Mouse (Mus musculus): ENCODE data around the gene Tas2r108. TPM values are rescaled to one million over a fixed set of nuclear protein-coding genes. Genes with fewer than 3 reads are reported as not detected.

Tas2r108 gene
- polyA plus RNA-seq, 1 experiment from 2014 or later, result not detected

GRCm38 (mm10) chr6:40490933-40491332 lies 2.4 kb upstream of the Tas2r108 start, which contains the start of gene Tas2r137:
Tas2r137 (plus strand) TSS chr6:40491233.
- Histone ChIP-seq H3K9ac (ENCODE audit: low read depth, low read length) (no peak within 1 kb of the TSS), H3K4me1 (replicated peaks; ENCODE audit: control insufficient read depth, insufficient read depth, low read length) (no peaks in the 10 kb centered on the region), H3K4me3 (ENCODE audit: low read depth, low read length) (no peak within 1 kb of the TSS), H3K36me3 (ENCODE audit: control insufficient read depth, insufficient read depth, low read length) (no peaks in the 10 kb centered on the region), H3K9me3 (ENCODE audit: control insufficient read depth, low read length) (no peaks in the 10 kb centered on the region), H3K4me2 (no peak within 1 kb of the TSS), H3K27me3 (replicated peaks; ENCODE audit: control insufficient read depth, insufficient read depth, low read length) (no peaks in the 10 kb centered on the region), H3K27ac (ENCODE audit: low read depth, low read length) (no peak within 1 kb of the TSS)
- ATAC-seq (replicated peaks; ENCODE audit: low FRiP score), result no peak
- no peak for DNase-seq (ENCODE audit: low spot score)

- no peak within 1 kb of the TSS for H3K27ac ChIP-seq (ENCODE audit: low read depth, low read length)
- 79% methylated on average over 1 of the region's 1 CpGs for WGBS
These were observed 26.1 kb downstream of the Tas2r108 start, which contains the start of gene Prss37 for GRCm38 (mm10) chr6:40519408-40519807. Prss37 (minus strand) TSS chr6:40519508.

More at GRCm38 (mm10) chr6:40519408-40519807, 26.1 kb downstream of the Tas2r108 start, which contains the start of gene Prss37:
- H3K36me3 ChIP-seq (ENCODE audit: control insufficient read depth, insufficient read depth, low read length), result no peaks in the 10 kb centered on the region
- H3K4me3 ChIP-seq (ENCODE audit: low read depth, low read length), result no peak within 1 kb of the TSS
- H3K9me3 ChIP-seq (ENCODE audit: control insufficient read depth, low read length), result no peaks in the 10 kb centered on the region
- no peak for DNase-seq (ENCODE audit: low spot score)
- H3K9ac ChIP-seq (ENCODE audit: low read depth, low read length), result no peak within 1 kb of the TSS
- H3K4me2 ChIP-seq, result no peak within 1 kb of the TSS
- H3K4me1 ChIP-seq (replicated peaks; ENCODE audit: control insufficient read depth, insufficient read depth, low read length), result no peaks in the 10 kb centered on the region
- ATAC-seq (replicated peaks; ENCODE audit: low FRiP score), result no peak
- no peaks in the 10 kb centered on the region for H3K27me3 ChIP-seq (replicated peaks; ENCODE audit: control insufficient read depth, insufficient read depth, low read length)

Other genes with a start within 250 kb of the Tas2r108 start
- gene Agk, start 168.4 kb upstream of the Tas2r108 start, polyA plus RNA-seq (2014; fragmentation: Nextera tagmentation; extraction: Ambion mirVana), result 35.8 and 40.1 TPM in 2 replicates
- gene E330009J07Rik, start 57.4 kb upstream of the Tas2r108 start, polyA plus RNA-seq (2014; fragmentation: Nextera tagmentation; extraction: Ambion mirVana), result 4.7 and 5.5 TPM in 2 replicates
- not detected in 2 replicates for gene Wee2, start 54.4 kb upstream of the Tas2r108 start, polyA plus RNA-seq (2014; fragmentation: Nextera tagmentation; extraction: Ambion mirVana)
- gene Ssbp1, start 22.2 kb upstream of the Tas2r108 start, polyA plus RNA-seq (2014; fragmentation: Nextera tagmentation; extraction: Ambion mirVana), result 161 and 179 TPM in 2 replicates
- not detected in 2 replicates for gene Tas2r137, start 2.3 kb upstream of the Tas2r108 start, polyA plus RNA-seq (2014; fragmentation: Nextera tagmentation; extraction: Ambion mirVana)
- not detected in 2 replicates for gene Prss37, start 26.0 kb downstream of the Tas2r108 start, polyA plus RNA-seq (2014; fragmentation: Nextera tagmentation; extraction: Ambion mirVana)
- gene Olfr461, start 61.5 kb downstream of the Tas2r108 start, polyA plus RNA-seq (2014; fragmentation: Nextera tagmentation; extraction: Ambion mirVana), result 0.08 and 0.11 TPM in 2 replicates
- gene Olfr460, start 76.0 kb downstream of the Tas2r108 start, polyA plus RNA-seq (2014; fragmentation: Nextera tagmentation; extraction: Ambion mirVana), result not detected in 2 replicates
- gene Clec5a, start 92.3 kb downstream of the Tas2r108 start, polyA plus RNA-seq (2014; fragmentation: Nextera tagmentation; extraction: Ambion mirVana), result 2.5 and 3.4 TPM in 2 replicates
- gene Tas2r138, start 119.8 kb downstream of the Tas2r108 start, polyA plus RNA-seq (2014; fragmentation: Nextera tagmentation; extraction: Ambion mirVana), result not detected in 2 replicates
- 0.12 and 0.65 TPM in 2 replicates for gene Mgam, start 135.3 kb downstream of the Tas2r108 start, polyA plus RNA-seq (2014; fragmentation: Nextera tagmentation; extraction: Ambion mirVana)